Mouse (Mus musculus) liver, embryonic 16.5 days (tissue): ENCODE measurements around the gene Slc7a5. TPM values are rescaled to one million over a fixed set of nuclear protein-coding genes. Genes with fewer than 3 reads are reported as not detected.

Experiments
- ATAC-seq: fragments of 200-750 bp; cut with Nextera tagmentation; 2 replicates; pipeline ENCODE4 v1.8.0; 2017; ENCODE audit warnings: low read depth, mild to moderate bottlenecking, moderate number of reproducible peaks, moderate library complexity
- H3K27ac ChIP-seq: fragments of 300-500 bp; sonication (generic); 2 replicates; pipeline ENCODE4 v1.5.1; 2014; ENCODE audit warnings: mild to moderate bottlenecking, low read length
- H3K27me3 ChIP-seq: fragments of 300-500 bp; sonication (generic); 2 replicates; pipeline ENCODE4 v1.6.1; 2014; ENCODE audit warnings: low read depth, low read length, mixed read lengths; ENCODE audit not compliant: control insufficient read depth, insufficient read depth
- H3K36me3 ChIP-seq: fragments of 300-500 bp; sonication (generic); 2 replicates; pipeline ENCODE4 v1.6.1; 2014; ENCODE audit warnings: mild to moderate bottlenecking; ENCODE audit not compliant: control insufficient read depth, insufficient read depth
- H3K4me1 ChIP-seq: fragments of 300-500 bp; sonication (generic); 2 replicates; pipeline ENCODE4 v1.6.1; 2014; ENCODE audit warnings: low read depth, low read length, mixed read lengths; ENCODE audit not compliant: control insufficient read depth
- H3K4me2 ChIP-seq: fragments of 300-500 bp; sonication (generic); 2 replicates; pipeline ENCODE4 v1.6.1; 2014; ENCODE audit warnings: low read depth, low read length, mixed read lengths
- H3K4me3 ChIP-seq: fragments of 300-500 bp; sonication (generic); 2 replicates; pipeline ENCODE4 v1.5.1; 2014; ENCODE audit warnings: low read depth, mild to moderate bottlenecking, low read length
- H3K9ac ChIP-seq: fragments of 300-500 bp; sonication (generic); 2 replicates; pipeline ENCODE4 v1.6.1; 2014; ENCODE audit warnings: low read depth, low read length
- H3K9me3 ChIP-seq: fragments of 300-500 bp; sonication (generic); replicated peaks from 2 replicates; pipeline ENCODE4 v1.6.1; 2016; ENCODE audit warnings: low read length; ENCODE audit not compliant: control insufficient read depth
- WGBS: fragments of 180-500 bp; shearing (Covaris S2); extraction: QIAGEN DNeasy Blood & Tissue Kit; methylation state at CpG from one replicate; pipeline ENCODE4 v1.1.7; 2014; ENCODE audit not compliant: insufficient replicate concordance; 5-methylcytosine and 5-hydroxymethylcytosine counted together
- polyA plus RNA-seq: library from polyadenylated mRNA; unstranded; fragments of >200 nt; fragmentation: Nextera tagmentation; extraction: Ambion mirVana; gene quantifications from 2 replicates; pipeline ENCODE4 v1.2.1, GENCODE M21; 2015

The Slc7a5 gene
- polyA plus RNA-seq, 1 experiment from 2014 or later = 36.9 TPM

DNA sequence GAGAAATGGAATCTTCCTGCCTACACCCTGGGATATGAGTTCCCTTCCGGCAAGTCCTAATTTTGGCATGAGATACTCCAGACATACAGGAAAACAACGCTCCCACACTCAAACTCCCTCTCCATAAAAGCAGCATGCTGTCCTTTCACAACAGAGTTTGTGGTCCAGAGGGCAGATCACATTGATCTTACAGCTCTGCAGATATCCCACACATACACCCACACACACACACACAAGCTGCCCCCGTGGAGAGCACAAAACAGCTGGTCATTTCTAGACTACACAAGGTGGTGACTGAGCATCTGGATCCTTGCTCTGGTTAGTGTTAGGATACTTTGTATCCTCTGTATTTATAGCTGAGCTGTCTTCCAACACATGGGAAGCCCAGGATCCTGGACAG, 32.4 kb downstream of the Slc7a5 start:
- no peak overlapping the region for H3K27ac ChIP-seq
- H3K9ac ChIP-seq = no peak overlapping the region
- no peaks in the 10 kb centered on the region for H3K27me3 ChIP-seq
- 0 out of 2 replicates have a peak, but pooled peaks cover 3% of the 10 kb centered on the region for H3K36me3 ChIP-seq
- H3K9me3 ChIP-seq = no peaks in the 10 kb centered on the region
- H3K4me2 ChIP-seq = no peak overlapping the region
- WGBS = 62% methylated on average over 3 of the region's 3 CpGs
- peaks cover 4% of the 10 kb centered on the region for H3K4me1 ChIP-seq
- H3K4me3 ChIP-seq = no peak overlapping the region
- ATAC-seq = no peak

GRCm38 (mm10) chr8:121874031-121874430, 33.5 kb downstream of the Slc7a5 start:
- Histone ChIP-seq H3K27me3 (no peaks in the 10 kb centered on the region), H3K4me2 (no peak overlapping the region), H3K9me3 (no peaks in the 10 kb centered on the region), H3K27ac (no peak overlapping the region), H3K4me3 (no peak overlapping the region), H3K9ac (no peak overlapping the region), H3K4me1 (peaks cover 4% of the 10 kb centered on the region), H3K36me3 (no peaks in the 10 kb centered on the region)
- ATAC-seq = peak; percentile 54; the same call in 1 of the 2 replicates
- WGBS = 44% methylated on average over 9 of the region's 9 CpGs

DNA sequence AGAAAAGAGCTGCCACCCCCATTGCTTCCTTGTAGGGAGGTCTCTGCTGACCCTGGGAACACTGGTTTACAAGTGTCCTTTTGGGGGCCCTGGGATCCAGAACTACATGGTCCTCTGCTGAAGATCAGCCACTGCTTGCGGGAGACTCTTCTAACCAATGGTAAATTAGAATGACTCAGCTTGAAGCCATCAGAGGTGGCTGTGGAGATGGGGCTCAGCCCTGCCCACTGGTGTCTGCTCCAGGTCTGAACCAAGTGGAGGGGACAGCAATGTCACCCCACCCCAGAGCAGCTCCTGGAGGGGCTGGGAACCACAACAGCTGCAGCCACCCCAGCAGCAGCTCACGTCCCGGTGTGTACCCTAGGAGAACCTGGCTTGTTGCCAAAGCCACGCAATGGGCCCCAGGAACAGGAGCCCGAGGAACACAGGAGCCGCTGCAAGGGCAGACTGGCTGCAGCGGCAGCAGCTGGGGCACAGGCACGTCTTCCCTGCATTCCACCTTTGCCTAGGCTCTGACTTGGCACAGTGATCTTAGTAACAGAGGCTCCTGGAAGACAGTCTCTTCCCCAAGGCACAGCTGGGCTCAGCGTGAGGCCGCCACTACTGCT, 35.6 kb downstream of the Slc7a5 start:
- Histone ChIP-seq H3K4me1 (peaks cover 4% of the 10 kb centered on the region), H3K4me3 (no peak overlapping the region), H3K27me3 (no peaks in the 10 kb centered on the region), H3K4me2 (no peak overlapping the region), H3K9ac (no peak overlapping the region), H3K27ac (no peak overlapping the region), H3K36me3 (no peaks in the 10 kb centered on the region), H3K9me3 (no peaks in the 10 kb centered on the region)
- 35% methylated on average over 10 of the region's 10 CpGs for WGBS
- ATAC-seq = 0 out of 2 replicates have a peak, but pooled peaks have one; percentile 22

- no peak overlapping the region for H3K9ac ChIP-seq
- no peaks in the 10 kb centered on the region for H3K27me3 ChIP-seq
- no peaks in the 10 kb centered on the region for H3K9me3 ChIP-seq
- H3K36me3 ChIP-seq = no peaks in the 10 kb centered on the region
- no peak overlapping the region for H3K27ac ChIP-seq
- H3K4me1 ChIP-seq = peaks cover 4% of the 10 kb centered on the region
- H3K4me2 ChIP-seq = no peak overlapping the region
- 56% methylated on average over 2 of the region's 2 CpGs for WGBS
- no peak overlapping the region for H3K4me3 ChIP-seq
- ATAC-seq = no peak
Measured at GRCm38 (mm10) chr8:121870190-121870589, 37.3 kb downstream of the Slc7a5 start.

- H3K4me1 ChIP-seq = peaks cover 4% of the 10 kb centered on the region
- ATAC-seq = no peak
- no peak overlapping the region for H3K9ac ChIP-seq
- no peaks in the 10 kb centered on the region for H3K36me3 ChIP-seq
- no peaks in the 10 kb centered on the region for H3K9me3 ChIP-seq
- no peaks in the 10 kb centered on the region for H3K27me3 ChIP-seq
- 65% methylated on average over 7 of the region's 7 CpGs for WGBS
- no peak overlapping the region for H3K4me2 ChIP-seq
- no peak overlapping the region for H3K4me3 ChIP-seq
- no peak overlapping the region for H3K27ac ChIP-seq
Measured at GRCm38 (mm10) chr8:121868896-121869295, 38.6 kb downstream of the Slc7a5 start.

- ATAC-seq = no peak
- Histone ChIP-seq H3K9me3 (no peaks in the 10 kb centered on the region), H3K27ac (no peak overlapping the region), H3K4me2 (no peak overlapping the region), H3K4me1 (peaks cover 4% of the 10 kb centered on the region), H3K36me3 (no peaks in the 10 kb centered on the region), H3K4me3 (no peak overlapping the region), H3K9ac (no peak overlapping the region), H3K27me3 (no peaks in the 10 kb centered on the region)
- WGBS = 72% methylated on average over 5 of the region's 5 CpGs
Measured at GRCm38 (mm10) chr8:121868196-121868595, 39.3 kb downstream of the Slc7a5 start.

GRCm38 (mm10) chr8:121865356-121865755, 42.1 kb downstream of the Slc7a5 start:
- Histone ChIP-seq H3K27me3 (no peaks in the 10 kb centered on the region; the same call in 1 of the 2 replicates), H3K36me3 (no peaks in the 10 kb centered on the region), H3K4me1 (no peaks in the 10 kb centered on the region), H3K27ac (no peak overlapping the region), H3K4me2 (no peak overlapping the region), H3K4me3 (no peak overlapping the region), H3K9me3 (no peaks in the 10 kb centered on the region), H3K9ac (no peak overlapping the region)
- ATAC-seq = no peak
- WGBS = 71% methylated on average over 8 of the region's 8 CpGs

- Histone ChIP-seq H3K4me2 (no peak overlapping the region), H3K27ac (no peak overlapping the region), H3K4me1 (no peaks in the 10 kb centered on the region), H3K4me3 (no peak overlapping the region), H3K9me3 (no peaks in the 10 kb centered on the region), H3K27me3 (no peaks in the 10 kb centered on the region; the same call in 1 of the 2 replicates), H3K36me3 (no peaks in the 10 kb centered on the region), H3K9ac (no peak overlapping the region)
- 55% methylated on average over 12 of the region's 12 CpGs for WGBS
- ATAC-seq = peak; percentile 46; the same call in 1 of the 2 replicates
Measured at GRCm38 (mm10) chr8:121861806-121862548, 45.5 kb downstream of the Slc7a5 start.

- Histone ChIP-seq H3K9ac (no peak overlapping the region), H3K4me2 (no peak overlapping the region), H3K27me3 (no peaks in the 10 kb centered on the region; the same call in 1 of the 2 replicates), H3K36me3 (no peaks in the 10 kb centered on the region), H3K9me3 (no peaks in the 10 kb centered on the region), H3K4me1 (no peaks in the 10 kb centered on the region), H3K27ac (no peak overlapping the region), H3K4me3 (no peak overlapping the region)
- WGBS = 31% methylated on average over 6 of the region's 6 CpGs
- no peak for ATAC-seq
Measured at GRCm38 (mm10) chr8:121861276-121861675, 46.2 kb downstream of the Slc7a5 start.
